Mouse (Mus musculus) G1E (cell line): ENCODE data around the gene Nt5c3.

Experiments
- CTCF ChIP-seq: IDR thresholded peaks from 2 replicates; pipeline ENCODE4 v1.5.1; 2012; ENCODE audit warnings: low read depth, low read length, inconsistent platforms, mixed read lengths
- TAL1 ChIP-seq: conservative IDR thresholded peaks from 2 replicates; pipeline ENCODE4 v1.6.1; 2012; ENCODE audit warnings: low read depth, low read length, inconsistent platforms, mixed read lengths

- no peak for TF ChIP-seq TAL1
- no peak for TF ChIP-seq CTCF
Measured at GRCm38 (mm10) chr6:56901336-56901735, 22.4 kb downstream of the Nt5c3 start.
